Mouse (Mus musculus): ENCODE data around the gene Strada.

GRCm38 (mm10) chr11:106162237-106162636 lies 39.7 kb downstream of the Strada start:
- no peak for TF ChIP-seq CTCF (IDR thresholded peaks at IDR 0.05; ENCODE audit: borderline replicate concordance, insufficient read depth, low read length)
- no peak for TF ChIP-seq POLR2A (IDR thresholded peaks at IDR 0.05; ENCODE audit: low read depth, low read length)
